Mouse (Mus musculus) CH12.LX (cell line): ENCODE data around the gene Arhgap28. TPM values are rescaled to one million over a fixed set of nuclear protein-coding genes. Genes with fewer than 3 reads are reported as not detected.

ENCODE experiments used
- DNase-seq: peaks from one replicate; pipeline ENCODE4 v3.0.0-alpha.2; 2013; ENCODE audit errors: extremely low read depth
- H3K27ac ChIP-seq: 2 replicates; pipeline ENCODE4 v1.5.1; 2012; ENCODE audit warnings: low read depth, mild to moderate bottlenecking, control low read depth, moderate library complexity; ENCODE audit not compliant: insufficient read depth
- H3K27me3 ChIP-seq: replicated peaks from 2 replicates; pipeline ENCODE3; 2012; ENCODE audit warnings: inconsistent platforms
- H3K36me3 ChIP-seq, 2 experiments: replicated peaks in 1 of 2; 2 replicates each; pipeline versions ENCODE3 to v1.6.1; 2012; ENCODE audit warnings: inconsistent platforms in 1 of 2, low read length in 1 of 2, mild to moderate bottlenecking in 1 of 2, mixed read lengths in 1 of 2, moderate library complexity in 1 of 2; ENCODE audit not compliant: control insufficient read depth in 1 of 2, insufficient read depth in 1 of 2
- H3K4me1 ChIP-seq, 2 experiments: 2 replicates each; pipeline ENCODE4 v1.6.1; 2012; ENCODE audit warnings: inconsistent platforms in 1 of 2, moderate library complexity in 1 of 2; ENCODE audit not compliant: insufficient read depth in 2 of 2, control insufficient read depth in 1 of 2
- H3K4me2 ChIP-seq: 2 replicates; pipeline ENCODE4 v1.6.1; 2012; ENCODE audit warnings: low read depth, mild to moderate bottlenecking, control low read depth; ENCODE audit not compliant: poor library complexity, insufficient read depth, severe bottlenecking
- H3K4me3 ChIP-seq, 3 experiments: fragments of 150-350 bp in 1 of 3; sonication (generic) in 1 of 3; replicated peaks in 1 of 3; 2 replicates each; pipeline versions ENCODE3 to v1.5.1; 2011 to 2012; ENCODE audit warnings: low read depth in 2 of 3, low read length in 2 of 3, mild to moderate bottlenecking in 2 of 3, moderate library complexity in 2 of 3, control low read depth in 1 of 3, improper control_type of control experiment in 1 of 3, inconsistent platforms in 1 of 3, mixed read lengths in 1 of 3; ENCODE audit not compliant: poor library complexity in 1 of 3
- H3K79me2 ChIP-seq: replicated peaks from 2 replicates; pipeline ENCODE4 v1.6.1; 2012; ENCODE audit warnings: mild to moderate bottlenecking, moderate library complexity; ENCODE audit not compliant: control insufficient read depth, poor library complexity, insufficient read depth, severe bottlenecking; ENCODE audit errors: extremely low read depth
- H3K9ac ChIP-seq: 2 replicates; pipeline ENCODE4 v1.6.1; 2012; ENCODE audit warnings: low read depth, mild to moderate bottlenecking, control low read depth, moderate library complexity; ENCODE audit not compliant: insufficient read depth
- H3K9me3 ChIP-seq: replicated peaks from 2 replicates; pipeline ENCODE3; 2012; ENCODE audit warnings: low read length, inconsistent platforms, mixed read lengths
- CHD1 ChIP-seq: IDR thresholded peaks from 2 replicates; pipeline ENCODE4 v1.6.1; 2012; ENCODE audit warnings: low read depth, low read length, improper control_type of control experiment, inconsistent platforms
- E2F4 ChIP-seq: IDR thresholded peaks from 2 replicates; pipeline ENCODE4 v1.6.1; 2011; ENCODE audit warnings: low read depth, low read length, improper control_type of control experiment; ENCODE audit not compliant: insufficient replicate concordance
- ELF1 ChIP-seq: IDR thresholded peaks from 2 replicates; pipeline ENCODE4 v1.6.1; 2014; ENCODE audit warnings: low read depth, mild to moderate bottlenecking, inconsistent platforms, low read length, improper control_type of control experiment
- ETS1 ChIP-seq: conservative IDR thresholded peaks from 2 replicates; pipeline ENCODE4 v1.6.1; 2012; ENCODE audit warnings: low read depth, mild to moderate bottlenecking, inconsistent platforms, low read length, improper control_type of control experiment, moderate library complexity
- HCFC1 ChIP-seq: IDR thresholded peaks from 2 replicates; pipeline ENCODE4 v1.6.1; 2012; ENCODE audit warnings: low read depth, mild to moderate bottlenecking, inconsistent platforms, low read length, improper control_type of control experiment
- JUND ChIP-seq: conservative IDR thresholded peaks from 2 replicates; pipeline ENCODE4 v1.6.1; 2011; ENCODE audit warnings: low read depth, low read length, improper control_type of control experiment
- MAFK ChIP-seq: IDR thresholded peaks from 2 replicates; pipeline ENCODE4 v1.6.1; 2011; ENCODE audit warnings: low read length, improper control_type of control experiment; ENCODE audit not compliant: insufficient replicate concordance
- MAX ChIP-seq: IDR thresholded peaks from 2 replicates; pipeline ENCODE4 v1.6.1; 2011; ENCODE audit warnings: low read length, improper control_type of control experiment
- MEF2A ChIP-seq: IDR thresholded peaks from 2 replicates; pipeline ENCODE4 v1.6.1; 2014; ENCODE audit warnings: low read depth, mild to moderate bottlenecking, inconsistent platforms, low read length, improper control_type of control experiment, borderline replicate concordance
- MXI1 ChIP-seq: IDR thresholded peaks from 2 replicates; pipeline ENCODE4 v1.6.1; 2011; ENCODE audit warnings: mild to moderate bottlenecking, low read depth, low read length, improper control_type of control experiment
- MYC ChIP-seq: IDR thresholded peaks from 2 replicates; pipeline ENCODE4 v1.6.1; 2011; ENCODE audit warnings: low read depth, mild to moderate bottlenecking, improper control_type of control experiment, low read length
- NRF1 ChIP-seq: IDR thresholded peaks from 2 replicates; pipeline ENCODE4 v1.6.1; 2014; ENCODE audit warnings: low read depth, mild to moderate bottlenecking, inconsistent platforms, low read length, improper control_type of control experiment, moderate library complexity
- POLR2AphosphoS2 ChIP-seq: IDR thresholded peaks from 2 replicates; pipeline ENCODE4 v1.6.1; 2011; ENCODE audit warnings: low read depth, low read length, improper control_type of control experiment
- RAD21 ChIP-seq: IDR thresholded peaks from 2 replicates; pipeline ENCODE4 v1.6.1; 2011; ENCODE audit warnings: low read depth, mild to moderate bottlenecking, low read length, improper control_type of control experiment, moderate library complexity
- SMC3 ChIP-seq: IDR thresholded peaks from 2 replicates; pipeline ENCODE4 v1.6.1; 2011; ENCODE audit warnings: low read depth, low read length, improper control_type of control experiment
- TBP ChIP-seq: conservative IDR thresholded peaks from 2 replicates; pipeline ENCODE4 v1.6.1; 2011; ENCODE audit warnings: low read depth, low read length, improper control_type of control experiment
- TCF12 ChIP-seq: IDR thresholded peaks from 2 replicates; pipeline ENCODE4 v1.6.1; 2014; ENCODE audit warnings: low read depth, mild to moderate bottlenecking, inconsistent platforms, low read length, improper control_type of control experiment
- USF1 ChIP-seq: IDR thresholded peaks from 2 replicates; pipeline ENCODE4 v1.6.1; 2014; ENCODE audit warnings: low read depth, mild to moderate bottlenecking, inconsistent platforms, low read length, improper control_type of control experiment
- USF2 ChIP-seq: conservative IDR thresholded peaks from 2 replicates; pipeline ENCODE4 v1.6.1; 2011; ENCODE audit warnings: low read depth, low read length, improper control_type of control experiment
- ZMIZ1 ChIP-seq: IDR thresholded peaks from 2 replicates; pipeline ENCODE4 v1.6.1; 2012; ENCODE audit warnings: low read depth, mild to moderate bottlenecking, inconsistent platforms, low read length, improper control_type of control experiment
- ZNF384 ChIP-seq: IDR thresholded peaks from 2 replicates; pipeline ENCODE4 v1.6.1; 2012; ENCODE audit warnings: low read depth, low read length, improper control_type of control experiment, inconsistent platforms
- dilution Hi-C: fragments of 300-500 bp; cut with MboI; formaldehyde crosslinking; loops from 2 replicates; pipeline ENCODE4 v1.14.3; 2020; ENCODE audit warnings: low sequenced_read_pairs; ENCODE audit not compliant: extremely low pct_unique_long_range_greater_than_20kb, extremely low pct_ligation_motif_present
- in situ Hi-C: fragments of 300-500 bp; cut with MboI; formaldehyde crosslinking; loops from 3 replicates; pipeline ENCODE4 v1.14.3; 2019; ENCODE audit warnings: low sequenced_read_pairs, low pct_ligation_motif_present, low pct_unique_long_range_greater_than_20kb, mixed read lengths
- polyA plus RNA-seq: library from polyadenylated mRNA; unstranded; fragments of >175 nt; gene quantifications from 2 replicates; pipeline ENCODE4 v1.2.1, GENCODE M21; 2012; ENCODE audit warnings: low read depth; ENCODE audit not compliant: insufficient read length
- total RNA-seq, 2 experiments: library from RNA; depleted of rRNA; stranded (reverse); fragments of 300-350 nt in 1 of 2; fragments of >200 nt in 1 of 2; gene quantifications; 2 replicates each; pipeline ENCODE4 v1.2.3; 2012 to 2014

The Arhgap28 gene
- total and polyA plus RNA-seq, 3 experiments = not detected

- Histone ChIP-seq H3K4me3 (no peak overlapping the region), H3K36me3 (no peaks in the 10 kb centered on the region), H3K4me1 (no peaks in the 10 kb centered on the region), H3K27me3 (no peaks in the 10 kb centered on the region), H3K9ac (no peak overlapping the region), H3K4me2 (no peak overlapping the region), H3K27ac (no peak overlapping the region), H3K79me2 (no peaks in the 10 kb centered on the region), H3K9me3 (peaks cover 73% of the 10 kb centered on the region)
- dilution Hi-C loops (no loop called here), in situ Hi-C loops (no loop called here)
- TF ChIP-seq E2F4 (no peak), TCF12 (no peak)
- no peak for DNase-seq
These were observed 102.8 kb downstream of the Arhgap28 start for GRCm38 (mm10) chr17:67901161-67901560.

- Histone ChIP-seq H3K9ac (no peak overlapping the region), H3K9me3 (peaks cover 77% of the 10 kb centered on the region), H3K27me3 (no peaks in the 10 kb centered on the region), H3K36me3 (no peaks in the 10 kb centered on the region), H3K4me3 (no peak overlapping the region), H3K27ac (no peak overlapping the region), H3K4me1 (no peaks in the 10 kb centered on the region), H3K79me2 (no peaks in the 10 kb centered on the region), H3K4me2 (no peak overlapping the region)
- in situ Hi-C loops = no loop called here
- TF ChIP-seq ZNF384 = no peak
- TF ChIP-seq SMC3 = no peak
- no peak for TF ChIP-seq ETS1
- TF ChIP-seq, all 38 proteins: peak for 0
- dilution Hi-C loops = no loop called here
- no peak for DNase-seq
These were observed 104.5 kb downstream of the Arhgap28 start for GRCm38 (mm10) chr17:67899376-67899775.

- no peaks in the 10 kb centered on the region for H3K4me1 ChIP-seq
- H3K9me3 ChIP-seq = peaks cover 79% of the 10 kb centered on the region
- dilution Hi-C loops (no loop called here), in situ Hi-C loops (no loop called here)
- DNase-seq = no peak
- no peaks in the 10 kb centered on the region for H3K36me3 ChIP-seq
- H3K4me3 ChIP-seq = no peak overlapping the region
- TF ChIP-seq MAX = no peak
- no peak for TF ChIP-seq NRF1
- TF ChIP-seq RAD21 = no peak
- TF ChIP-seq ZMIZ1 = no peak
- TF ChIP-seq POLR2AphosphoS2 = no peak
- TF ChIP-seq USF2 = no peak
- TF ChIP-seq JUND = no peak
- no peak for TF ChIP-seq ELF1
- TF ChIP-seq MXI1 = no peak
- no peak for TF ChIP-seq MYC
- no peak for TF ChIP-seq TCF12
- TF ChIP-seq MAFK = no peak
- TF ChIP-seq CHD1 = no peak
- TF ChIP-seq MEF2A = no peak
- no peak for TF ChIP-seq TBP
- TF ChIP-seq USF1 = no peak
- TF ChIP-seq HCFC1 = no peak
- no peak for TF ChIP-seq ETS1
- no peak overlapping the region for H3K27ac ChIP-seq
- H3K79me2 ChIP-seq = no peaks in the 10 kb centered on the region
- no peaks in the 10 kb centered on the region for H3K27me3 ChIP-seq
- H3K9ac ChIP-seq = no peak overlapping the region
- no peak overlapping the region for H3K4me2 ChIP-seq
These were observed 107.5 kb downstream of the Arhgap28 start for GRCm38 (mm10) chr17:67896413-67896812.
